Mouse (Mus musculus): ENCODE measurements at regions not wholly inside any gene's neighbourhood (a gene's known extent, or its start where the extent isn't known, plus 50 kb on each side); places are given as distances from the start of the nearest gene placed in this dataset.
"Not testable (repeated sequence)": the region's sequence is repeated elsewhere in the genome, so short reads cannot be mapped to it uniquely, and the experiment has no call there.

GRCm38 (mm10) chr1:43305349-43306278 lies 108.8 kb upstream of the Fhl2 start:
- no peak for DNase-seq (ENCODE audit: low read depth)

- no peak for DNase-seq (ENCODE audit: low read depth)
Observed at GRCm38 (mm10) chr1:43310711-43311695, 114.2 kb upstream of the Fhl2 start.

- DNase-seq (ENCODE audit: low read depth), result not testable (repeated sequence)
Observed at GRCm38 (mm10) chr1:43316331-43316730, 119.5 kb upstream of the Fhl2 start.

GRCm38 (mm10) chr1:43317076-43317871 lies 120.5 kb upstream of the Fhl2 start:
- DNase-seq (ENCODE audit: low read depth), result no peak

GRCm38 (mm10) chr1:43333488-43333887 lies 110.9 kb upstream of the Nck2 start:
- not testable (repeated sequence) for DNase-seq (ENCODE audit: low read depth)

GRCm38 (mm10) chr1:43337168-43337784 lies 107.1 kb upstream of the Nck2 start:
- no peak for DNase-seq (ENCODE audit: low read depth)

- DNase-seq (ENCODE audit: low read depth), result no peak
Observed at GRCm38 (mm10) chr1:43338096-43338915, 106.1 kb upstream of the Nck2 start.

GRCm38 (mm10) chr1:43342848-43343247 lies 101.5 kb upstream of the Nck2 start:
- DNase-seq (ENCODE audit: low read depth), result no peak

- DNase-seq (ENCODE audit: low read depth), result no peak
Observed at GRCm38 (mm10) chr1:43343410-43343809, 101.0 kb upstream of the Nck2 start.

- no peak for DNase-seq (ENCODE audit: low read depth)
Observed at GRCm38 (mm10) chr1:43344001-43344400, 100.4 kb upstream of the Nck2 start.

GRCm38 (mm10) chr1:43347152-43347551 lies 97.2 kb upstream of the Nck2 start:
- DNase-seq (ENCODE audit: low read depth), result no peak

GRCm38 (mm10) chr1:43349966-43350365 lies 94.4 kb upstream of the Nck2 start:
- no peak for DNase-seq (ENCODE audit: low read depth)

GRCm38 (mm10) chr1:43358191-43358590 lies 86.2 kb upstream of the Nck2 start:
- no peak for DNase-seq (ENCODE audit: low read depth)

GRCm38 (mm10) chr1:43359662-43360061 lies 84.7 kb upstream of the Nck2 start:
- no peak for DNase-seq (ENCODE audit: low read depth)

- DNase-seq (ENCODE audit: low read depth), result no peak
Observed at GRCm38 (mm10) chr1:43360291-43360690, 84.1 kb upstream of the Nck2 start.

- DNase-seq (ENCODE audit: low read depth), result no peak
Observed at GRCm38 (mm10) chr1:43360741-43361140, 83.6 kb upstream of the Nck2 start.

- DNase-seq (ENCODE audit: low read depth), result no peak
Observed at GRCm38 (mm10) chr1:43361455-43361863, 82.9 kb upstream of the Nck2 start.

- no peak for DNase-seq (ENCODE audit: low read depth)
Observed at GRCm38 (mm10) chr1:43362136-43362535, 82.2 kb upstream of the Nck2 start.

GRCm38 (mm10) chr1:43363178-43363577 lies 81.2 kb upstream of the Nck2 start:
- DNase-seq (ENCODE audit: low read depth), result peak; percentile 22

- DNase-seq (ENCODE audit: low read depth), result no peak
Observed at GRCm38 (mm10) chr1:43366433-43366832, 77.9 kb upstream of the Nck2 start.

Measured in gonadal fat pad, adult 2 months (tissue).